Mouse (Mus musculus): ENCODE data around the gene Atp6v1g2.
"Not testable (repeated sequence)": the region's sequence is repeated elsewhere in the genome, so short reads cannot be mapped to it uniquely, and the experiment has no call there.

Gene Atp6v1g2

DNA sequence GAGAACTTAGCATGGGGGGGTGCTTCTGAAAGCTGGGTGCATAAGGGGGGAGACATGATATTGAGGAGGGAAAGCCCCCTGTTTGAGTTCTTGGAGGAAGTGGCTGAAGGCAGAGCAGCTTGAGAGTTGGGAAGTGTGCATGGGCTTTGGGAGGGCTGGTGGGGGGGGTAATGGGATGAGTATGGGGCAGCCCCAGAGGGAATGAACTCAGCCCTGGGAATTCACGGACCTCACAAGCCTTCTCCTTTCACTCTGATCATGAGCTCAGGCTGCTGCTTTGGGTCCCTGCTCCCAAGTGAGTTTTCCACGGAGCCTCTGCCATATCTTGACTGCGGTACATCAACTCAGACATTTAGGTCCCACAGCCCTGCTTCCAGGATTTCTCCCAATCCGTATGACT is 31.0 kb upstream of the Atp6v1g2 start:
- no peak for DNase-seq (ENCODE audit: low read depth, low spot score)

DNA sequence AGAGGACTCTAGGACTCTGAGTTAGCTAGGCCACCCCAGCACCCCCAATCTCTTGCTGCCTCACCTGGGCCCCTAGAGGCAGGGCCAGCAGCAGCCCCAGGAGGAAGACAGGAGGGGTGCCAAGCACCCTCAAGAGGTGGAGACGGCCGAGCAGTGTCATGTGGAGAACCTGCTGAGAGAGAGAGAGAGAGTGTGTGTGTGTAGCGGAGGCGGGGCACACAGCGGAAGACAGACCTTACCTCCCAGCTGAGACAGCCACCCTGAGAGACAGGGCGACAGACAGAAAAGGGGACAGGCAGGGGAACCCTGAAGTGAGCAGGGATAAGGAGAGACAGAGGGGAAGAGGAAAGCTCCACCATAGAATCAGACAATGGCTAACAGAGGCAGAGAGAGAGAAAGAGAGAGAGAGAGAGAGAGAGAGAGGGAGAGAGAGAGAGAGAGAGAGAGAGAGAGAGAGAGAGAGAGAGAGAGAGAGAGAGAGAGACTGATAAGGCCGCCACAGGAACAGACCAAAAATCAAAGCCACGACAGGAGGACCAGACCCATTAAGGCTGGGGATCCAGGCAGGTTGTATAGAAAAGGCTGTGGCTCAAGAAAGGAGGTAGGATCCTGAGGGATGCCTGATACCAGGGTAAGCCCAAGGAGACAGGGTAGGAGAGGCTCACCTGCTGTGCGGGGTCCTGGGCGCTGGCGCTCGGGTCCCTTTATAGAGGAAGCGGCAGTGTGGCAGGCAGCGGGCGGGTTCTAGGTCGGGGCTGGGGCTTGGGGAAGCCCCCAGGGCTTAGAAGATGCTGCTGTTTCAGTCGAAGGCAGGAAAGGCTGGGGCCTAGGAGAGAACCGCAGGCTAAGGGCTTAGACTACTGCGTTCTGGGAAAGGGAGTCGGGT is 28.7 kb upstream of the Atp6v1g2 start, which contains the start of gene Lta:
Gene Lta, minus strand, starts transcription at position 858 of the 886 bp plus-strand sequence.
- DNase-seq (ENCODE audit: low read depth, low spot score), result no peak

DNA sequence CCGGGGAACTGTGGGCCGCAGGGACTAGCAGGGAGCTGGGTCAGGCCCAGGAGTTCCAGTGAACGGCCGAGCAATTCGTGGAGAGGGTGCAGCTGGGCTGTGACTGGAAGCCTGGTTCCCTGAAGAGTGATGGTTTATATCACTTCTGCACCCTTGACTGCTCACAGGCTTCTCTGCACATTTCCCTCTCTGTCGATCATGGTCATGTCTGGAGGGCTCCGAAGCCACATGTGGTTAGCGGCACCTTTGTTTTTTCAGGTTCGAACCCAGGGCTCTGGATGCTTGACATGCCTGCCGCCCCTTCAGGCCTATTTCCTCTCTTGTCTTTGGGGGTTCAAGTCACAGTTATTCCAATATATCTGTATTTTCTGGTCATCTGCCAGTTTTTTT is 28.1 kb upstream of the Atp6v1g2 start:
- no peak for DNase-seq (ENCODE audit: low read depth, low spot score)

DNA sequence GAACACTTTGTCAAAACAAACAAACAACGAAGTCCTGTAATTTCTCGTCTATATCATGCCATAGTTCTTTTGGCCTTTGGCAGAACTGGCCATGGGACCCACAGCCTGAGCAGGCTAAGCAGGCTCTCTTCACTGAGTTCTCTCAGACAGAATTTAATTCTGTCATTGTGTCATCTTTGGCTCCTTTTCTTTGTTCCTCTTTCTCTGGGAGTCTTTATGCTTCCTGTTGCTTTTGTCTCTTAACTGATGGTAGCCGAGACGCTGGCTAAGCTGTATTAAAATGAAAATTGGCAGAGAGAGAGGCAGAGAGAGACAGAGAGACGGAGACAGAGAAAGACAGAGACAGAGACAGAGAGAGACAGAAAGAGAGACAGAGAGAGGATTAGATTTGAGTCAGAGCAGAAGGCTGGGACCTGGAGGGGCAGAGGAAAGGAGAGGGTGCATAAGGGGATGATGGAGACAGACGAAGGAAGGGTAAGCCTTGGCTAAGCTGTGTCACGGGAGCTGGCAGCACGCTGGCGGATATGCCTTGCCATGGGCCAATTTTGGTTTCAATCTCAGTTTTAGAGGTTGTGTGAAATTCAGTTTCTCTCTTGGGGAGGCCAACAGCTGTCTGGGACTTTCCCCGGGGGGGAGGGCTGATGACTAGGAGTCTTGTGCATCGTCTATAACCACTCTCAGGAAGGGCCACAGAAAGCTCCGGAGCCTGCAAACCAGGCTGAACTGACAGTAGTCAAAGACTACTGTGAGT is 23.5 kb upstream of the Atp6v1g2 start:
- no peak for DNase-seq (ENCODE audit: low read depth, low spot score)

DNA sequence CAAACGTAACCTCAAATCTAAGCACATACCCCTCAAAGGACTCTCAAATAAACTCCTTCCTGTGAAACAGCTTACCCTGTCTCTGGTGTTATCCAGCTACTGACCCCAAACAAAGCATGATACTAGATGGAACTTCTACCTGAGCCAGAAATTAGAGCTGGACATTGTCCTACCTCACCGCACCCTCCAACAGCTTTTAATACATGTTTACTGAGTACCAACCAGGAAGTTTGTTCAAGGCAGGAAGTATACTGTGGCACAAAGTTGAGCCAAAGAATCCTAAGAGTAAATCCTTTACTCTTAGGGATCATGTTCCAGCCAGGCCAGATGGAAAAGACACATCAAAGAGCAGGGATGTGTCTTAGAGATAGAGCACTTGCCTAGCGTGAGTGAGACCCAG is 22.9 kb upstream of the Atp6v1g2 start:
- DNase-seq (ENCODE audit: low read depth, low spot score), result no peak

DNA sequence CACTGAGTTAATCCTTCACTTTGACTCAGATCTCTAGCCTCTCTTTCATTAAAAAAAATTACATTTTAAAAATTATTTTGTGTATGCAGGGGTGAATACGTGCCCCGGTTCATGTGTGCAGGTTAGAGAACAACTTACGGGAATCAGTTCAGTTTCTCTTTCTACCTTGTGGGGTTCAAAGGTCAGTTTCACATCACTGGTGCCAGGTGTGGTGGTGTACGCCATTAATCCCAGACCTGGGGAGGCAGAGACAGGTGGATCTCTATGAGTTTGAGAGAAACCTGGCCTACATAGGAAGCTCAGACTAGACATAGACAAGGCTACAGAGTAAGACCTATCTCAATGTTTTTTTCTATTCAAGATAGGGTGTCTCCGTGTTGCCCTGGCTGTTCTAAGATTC is 20.4 kb upstream of the Atp6v1g2 start:
- DNase-seq (ENCODE audit: low read depth, low spot score), result no peak

DNA sequence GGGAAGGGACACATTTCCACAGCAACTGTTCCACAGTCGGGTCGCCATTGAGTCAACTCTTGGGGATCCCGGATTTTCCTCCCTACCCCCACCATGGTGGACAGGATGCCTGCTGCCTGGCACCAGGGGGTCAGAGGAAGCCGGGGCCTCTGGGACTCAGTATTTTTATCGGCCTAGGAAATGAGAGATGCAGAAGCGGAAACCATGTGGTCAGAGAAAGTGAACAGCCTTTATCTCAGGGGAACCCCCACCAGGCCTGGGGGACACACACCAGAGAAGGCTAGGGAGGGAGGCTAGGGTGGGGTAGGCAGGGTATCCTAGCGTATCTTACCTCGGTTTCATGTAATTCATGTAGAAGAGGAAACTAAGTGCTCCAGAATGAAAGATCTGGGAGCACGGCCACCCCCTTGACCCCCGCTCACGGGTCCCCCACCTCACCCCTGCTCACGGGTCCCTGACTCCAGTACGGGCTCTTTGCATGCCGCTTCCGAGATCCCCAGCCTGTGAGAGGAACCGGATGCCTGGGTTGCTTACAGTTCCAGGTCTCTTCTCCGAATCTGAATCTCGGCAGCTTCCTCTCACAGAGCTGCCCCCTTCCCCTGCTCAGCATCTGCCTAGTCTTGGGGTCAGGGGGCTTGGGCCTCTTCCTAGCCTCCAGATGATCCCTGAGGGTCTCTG is 14.8 kb upstream of the Atp6v1g2 start:
- DNase-seq (ENCODE audit: low read depth, low spot score), result no peak

DNA sequence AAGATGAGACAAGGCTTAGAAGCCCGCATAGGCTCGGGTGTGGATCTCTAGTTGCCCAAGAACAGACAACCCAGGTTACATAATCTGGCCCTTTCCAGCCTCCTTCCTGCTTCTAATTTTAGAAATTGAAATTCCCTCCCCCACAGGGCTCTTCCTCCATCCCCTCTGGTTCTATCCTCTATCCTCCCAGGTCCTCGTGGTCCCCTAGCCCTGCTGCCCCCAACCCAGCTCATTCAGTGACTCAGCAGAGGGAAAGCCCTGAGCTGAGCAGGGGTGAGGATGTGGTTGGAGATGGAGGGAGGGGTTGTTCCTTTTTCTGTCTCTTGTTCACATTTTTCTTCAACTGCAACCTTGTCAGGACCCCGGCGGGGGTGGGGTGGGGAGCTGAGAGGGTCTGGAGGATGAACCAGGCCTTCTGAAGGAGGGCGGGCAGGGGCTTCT is 13.8 kb upstream of the Atp6v1g2 start:
- no peak for DNase-seq (ENCODE audit: low read depth, low spot score)

DNA sequence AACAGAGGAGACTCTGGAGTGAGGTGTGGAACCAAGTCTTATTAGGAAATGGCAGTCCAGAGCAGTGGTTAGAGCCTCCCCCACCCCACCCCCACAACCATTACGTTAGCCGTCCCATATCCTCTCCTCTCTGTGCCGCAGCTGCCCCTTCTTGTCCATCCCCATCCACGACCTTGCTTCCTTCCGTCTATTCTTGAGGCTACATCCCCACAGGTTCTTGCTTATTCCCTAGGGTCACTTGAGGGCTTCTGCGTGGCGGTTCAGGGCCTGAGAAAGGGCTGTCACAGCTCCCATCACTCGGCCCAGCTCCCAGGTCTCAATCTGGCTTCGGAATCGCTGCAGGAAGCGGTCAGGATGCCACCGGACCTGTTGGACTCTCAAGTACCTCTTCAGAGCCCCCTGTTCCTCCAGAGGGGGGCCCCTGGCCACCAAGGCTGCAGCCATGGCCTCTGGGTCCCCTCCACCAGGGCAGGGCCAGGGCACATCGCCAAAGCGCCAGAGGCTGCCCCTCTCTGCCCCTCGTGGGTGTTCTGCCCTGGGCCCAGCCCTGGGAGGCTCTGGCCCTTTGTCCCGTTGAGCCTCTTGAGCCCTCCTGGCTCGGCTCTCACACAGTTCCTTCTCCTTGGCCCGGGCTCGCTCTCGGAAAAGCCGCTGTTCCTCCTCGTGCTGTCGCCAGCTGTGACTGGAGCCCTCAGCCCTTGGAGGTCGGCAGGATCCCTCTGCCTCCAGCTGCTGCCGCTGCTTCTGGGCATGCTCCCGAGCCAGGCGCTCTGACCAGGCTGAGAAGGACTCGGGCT is 13.1 kb upstream of the Atp6v1g2 start, which contains the start of gene Gm16181:
Gene Gm16181, plus strand, starts transcription at position 679 of the 797 bp plus-strand sequence.
- no peak for DNase-seq (ENCODE audit: low read depth, low spot score)

DNA sequence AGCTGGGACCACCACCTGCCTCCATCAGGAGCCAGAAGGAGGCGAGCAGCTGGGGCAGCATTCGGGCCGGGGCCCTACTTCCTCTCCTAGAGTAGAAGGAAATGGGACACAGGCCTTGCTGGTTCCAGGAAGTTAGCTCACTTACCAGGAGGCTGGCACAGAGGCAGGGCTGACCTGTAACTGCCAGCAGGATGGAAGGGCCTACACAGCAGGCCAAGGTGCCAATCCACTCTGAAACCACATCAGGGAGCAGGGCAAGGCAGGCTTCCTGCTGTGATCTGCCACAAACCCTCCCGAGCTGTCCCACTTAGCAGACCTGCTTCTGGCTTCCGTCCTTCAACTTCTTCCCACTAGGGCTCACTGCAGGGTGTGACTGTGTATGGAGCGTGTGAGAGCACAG is 11.2 kb upstream of the Atp6v1g2 start:
- DNase-seq (ENCODE audit: low read depth, low spot score), result no peak

DNA sequence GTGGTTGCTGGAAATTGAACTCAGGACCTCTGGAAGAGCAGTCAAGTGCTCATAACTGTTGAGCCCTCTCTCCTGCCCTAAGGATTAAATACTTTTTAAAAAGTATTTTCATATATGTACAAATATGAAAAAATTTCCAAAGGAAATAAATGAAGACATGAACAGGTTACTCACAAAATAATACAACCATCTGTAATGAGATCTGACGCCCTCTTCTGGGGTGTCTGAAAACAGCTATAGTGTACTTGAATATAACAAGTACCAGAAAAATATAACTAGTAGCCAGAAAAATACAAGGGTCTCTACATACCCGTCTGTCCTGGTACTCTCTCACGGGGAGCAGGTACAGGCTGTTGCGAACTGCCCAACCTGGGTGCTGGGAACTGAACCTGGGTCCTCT is 8.8 kb upstream of the Atp6v1g2 start:
- DNase-seq (ENCODE audit: low read depth, low spot score), result no peak

DNA sequence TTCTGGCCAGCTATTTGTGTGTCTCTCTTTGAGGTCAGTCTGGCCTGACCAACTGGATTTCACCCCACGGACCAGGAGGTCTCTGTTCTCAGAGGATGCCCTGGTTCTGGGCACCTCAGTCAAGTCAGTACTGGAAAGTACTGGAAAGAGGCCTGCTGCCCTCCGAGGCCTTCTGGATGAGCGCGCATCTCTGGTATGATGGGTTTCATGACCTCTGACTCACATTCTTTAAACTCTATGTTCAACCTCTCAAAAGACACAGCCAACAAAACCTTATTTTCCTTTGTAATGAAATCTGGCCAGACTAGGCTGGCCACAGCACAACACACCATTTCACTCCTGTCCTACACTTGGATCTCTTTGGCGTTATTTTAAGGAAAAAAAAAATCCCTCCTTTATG is 8.0 kb upstream of the Atp6v1g2 start:
- DNase-seq (ENCODE audit: low read depth, low spot score), result no peak

DNA sequence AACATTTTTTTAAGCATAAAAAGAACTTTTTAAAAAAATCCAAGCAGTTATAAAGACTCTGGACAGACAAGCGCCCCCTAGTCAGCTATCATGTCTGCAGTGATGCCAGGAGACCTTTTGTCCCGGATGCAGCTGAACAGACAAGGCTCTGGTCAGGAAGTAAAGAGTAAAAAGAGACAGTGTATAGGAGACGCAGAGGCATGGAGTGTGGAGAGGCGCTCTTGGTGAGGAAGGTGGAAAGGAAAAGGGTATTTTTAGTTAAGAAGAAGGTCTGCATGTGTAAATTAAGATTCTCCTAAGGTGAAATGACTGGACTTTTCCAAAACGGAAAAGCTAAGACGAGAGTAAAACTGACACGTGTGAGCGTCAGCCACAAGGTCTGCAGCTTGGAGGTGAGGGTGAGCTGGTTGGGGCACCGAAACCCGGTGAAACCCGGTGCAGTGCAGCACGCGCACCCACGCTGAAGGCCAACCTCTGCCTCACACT is 6.9 kb upstream of the Atp6v1g2 start:
- DNase-seq (ENCODE audit: low read depth, low spot score), result no peak

DNA sequence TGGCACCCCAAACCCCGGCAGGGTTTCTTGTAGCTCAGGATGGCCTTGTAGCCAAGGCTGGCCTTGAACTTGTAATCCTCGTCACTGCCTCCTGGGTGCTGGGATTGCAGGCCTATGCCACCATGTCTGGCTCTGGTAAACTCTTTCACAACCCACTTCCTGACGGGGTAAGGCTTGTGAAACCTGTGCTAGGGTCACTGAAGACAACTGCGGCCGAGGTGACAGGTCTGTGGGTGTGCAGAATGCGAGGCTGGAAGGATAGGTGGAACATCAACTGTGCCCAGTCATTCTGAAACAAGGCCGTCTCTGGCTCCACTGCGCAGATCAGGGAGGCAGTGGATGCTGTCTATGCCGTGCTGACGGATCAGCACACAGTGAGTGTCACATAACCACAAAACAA is 2.4 kb upstream of the Atp6v1g2 start:
- no peak for DNase-seq (ENCODE audit: low read depth, low spot score)

DNA sequence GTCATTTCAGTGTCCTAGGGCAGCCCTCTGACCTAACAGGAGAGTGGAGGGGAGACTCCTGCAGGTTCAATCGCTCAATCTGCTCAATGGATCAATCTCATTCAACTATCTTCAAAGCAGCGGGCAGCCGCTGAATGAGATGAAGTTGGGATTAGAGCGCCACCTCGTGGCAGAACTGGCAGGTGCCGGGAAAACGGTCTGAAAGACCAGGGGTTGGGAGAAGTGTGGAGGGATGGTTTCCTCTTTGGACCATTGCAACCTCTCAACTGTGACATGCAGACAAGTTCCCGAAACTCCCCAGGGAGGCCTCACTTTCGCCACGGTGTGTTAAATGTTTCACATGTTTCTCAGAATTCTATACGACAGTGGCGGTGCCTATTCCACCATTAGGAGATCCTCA is 1.4 kb upstream of the Atp6v1g2 start:
- no peak for DNase-seq (ENCODE audit: low read depth, low spot score)

DNA sequence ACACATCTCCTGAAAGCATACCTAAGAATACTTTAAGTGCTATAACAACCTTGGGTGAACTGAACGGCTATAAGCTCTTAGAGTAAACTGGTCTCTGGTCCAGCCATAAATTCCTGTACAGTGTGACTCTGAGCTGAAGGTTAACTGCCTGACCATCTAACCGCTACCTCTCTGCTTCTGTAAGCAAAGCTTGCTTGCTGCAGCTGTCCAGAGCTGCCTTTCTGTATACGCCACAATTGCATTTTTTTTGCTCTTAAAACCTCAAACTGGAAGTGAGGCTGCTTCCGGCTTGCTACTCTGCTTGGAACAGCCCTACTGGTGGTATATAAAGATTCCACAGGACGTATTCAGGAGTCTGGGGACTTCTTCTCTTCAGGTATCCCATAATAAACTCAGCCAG is 801 bp upstream of the Atp6v1g2 start:
- DNase-seq (ENCODE audit: low read depth, low spot score), result no peak

DNA sequence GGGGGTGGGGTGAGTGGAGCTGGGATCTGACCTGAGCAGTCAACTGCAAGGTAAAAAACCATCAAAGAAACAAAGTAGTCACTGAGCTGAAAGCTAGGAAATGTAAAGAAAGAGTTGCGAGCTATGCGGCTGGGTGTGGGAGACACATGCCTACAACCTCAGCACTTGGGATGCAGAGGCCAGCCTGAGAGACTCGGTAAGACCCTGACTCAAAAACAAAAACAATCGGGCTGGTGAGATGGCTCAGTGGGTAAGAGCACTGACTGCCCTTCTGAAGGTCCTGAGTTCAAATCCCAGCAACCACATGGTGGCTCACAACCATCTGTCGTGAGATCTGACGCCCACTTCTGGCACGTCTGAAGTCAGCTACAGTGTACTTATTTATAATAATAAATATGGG is 630 bp downstream of the Atp6v1g2 start:
- DNase-seq (ENCODE audit: low read depth, low spot score), result not testable (repeated sequence)

DNA sequence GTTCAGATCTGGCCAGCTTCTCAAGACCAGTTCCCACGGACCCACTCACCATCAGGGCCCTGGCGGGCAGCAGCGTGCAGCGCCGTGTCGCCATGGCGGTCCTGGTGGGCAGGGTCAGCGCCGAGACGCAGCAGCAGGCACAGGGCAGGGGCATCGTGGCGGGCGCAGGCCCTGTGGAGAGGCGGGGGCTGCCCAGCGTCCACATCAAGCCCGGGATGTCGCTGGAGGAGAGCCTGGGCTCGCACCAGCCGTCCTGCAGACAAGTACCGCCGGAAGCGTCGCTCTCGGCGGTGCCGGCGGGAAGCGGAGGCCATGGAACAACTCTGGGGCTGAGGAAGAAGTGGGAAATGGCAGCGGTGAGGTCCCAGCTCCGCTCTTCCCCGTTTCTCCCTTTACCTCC is 1.4 kb downstream of the Atp6v1g2 start:
- DNase-seq (ENCODE audit: low read depth, low spot score), result no peak

DNA sequence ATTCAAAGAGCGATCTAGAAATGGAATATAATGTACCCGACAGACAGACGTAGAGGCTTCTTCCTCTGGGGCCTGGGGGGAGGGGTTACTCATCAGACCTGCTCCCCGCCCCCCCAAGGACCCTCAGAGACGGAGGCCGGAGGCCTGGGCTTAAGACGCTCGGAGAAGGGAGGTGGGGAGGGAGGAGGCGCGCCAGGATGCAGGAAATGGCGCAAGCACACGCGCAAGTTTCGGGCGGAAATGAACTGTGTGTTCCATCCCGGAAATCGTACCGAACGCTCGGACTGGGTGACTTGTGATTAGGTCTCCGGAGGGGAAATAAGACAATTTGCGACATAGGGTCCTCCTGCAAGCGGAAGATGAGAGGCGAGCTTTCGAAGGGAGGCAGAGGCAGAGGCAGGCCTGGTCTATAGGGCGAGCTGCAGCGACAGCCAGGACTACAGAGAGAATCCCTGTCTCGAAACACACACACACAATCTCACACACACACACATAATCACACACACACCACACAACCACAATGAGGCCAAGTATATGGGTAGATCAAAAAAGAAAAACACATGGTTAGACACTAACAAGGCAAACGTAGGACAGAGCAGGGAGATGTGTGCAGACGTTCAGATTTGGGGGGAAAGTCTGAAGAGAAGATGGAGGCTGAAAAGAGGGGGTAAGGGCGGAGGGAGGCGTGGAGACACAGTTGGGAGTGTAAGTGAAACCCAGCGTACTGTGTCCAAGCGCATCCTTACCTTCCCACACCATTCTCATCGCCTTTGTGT is 2.3 kb downstream of the Atp6v1g2 start, which contains the start of gene Nfkbil1:
Gene Nfkbil1, minus strand, starts transcription at position 179 of the 776 bp plus-strand sequence.
- peak; percentile 83 for DNase-seq (ENCODE audit: low read depth, low spot score)

DNA sequence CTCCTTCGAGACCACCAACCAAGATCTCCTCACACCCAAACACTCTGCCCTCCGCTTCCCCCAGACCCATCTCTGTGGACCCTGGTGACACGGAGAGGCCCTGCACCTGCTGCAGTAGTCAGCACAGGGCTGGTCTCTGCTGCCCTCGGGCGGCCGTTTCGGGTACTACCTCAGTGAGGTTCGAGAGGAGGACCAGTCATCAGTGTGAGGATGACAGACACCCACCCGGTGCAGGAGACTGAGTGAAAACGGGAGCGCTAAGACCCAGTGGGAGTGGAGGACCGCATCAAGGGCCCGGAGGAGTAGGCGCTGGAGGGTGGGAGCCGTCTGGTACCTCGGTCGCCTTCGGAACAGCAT is 2.9 kb downstream of the Atp6v1g2 start:
- DNase-seq (ENCODE audit: low read depth, low spot score), result peak; percentile 75

Data from WW6 (cell line).